Mouse (Mus musculus): Measurements from ENCODE around the gene Chmp4b.

Gene Chmp4b

DNA sequence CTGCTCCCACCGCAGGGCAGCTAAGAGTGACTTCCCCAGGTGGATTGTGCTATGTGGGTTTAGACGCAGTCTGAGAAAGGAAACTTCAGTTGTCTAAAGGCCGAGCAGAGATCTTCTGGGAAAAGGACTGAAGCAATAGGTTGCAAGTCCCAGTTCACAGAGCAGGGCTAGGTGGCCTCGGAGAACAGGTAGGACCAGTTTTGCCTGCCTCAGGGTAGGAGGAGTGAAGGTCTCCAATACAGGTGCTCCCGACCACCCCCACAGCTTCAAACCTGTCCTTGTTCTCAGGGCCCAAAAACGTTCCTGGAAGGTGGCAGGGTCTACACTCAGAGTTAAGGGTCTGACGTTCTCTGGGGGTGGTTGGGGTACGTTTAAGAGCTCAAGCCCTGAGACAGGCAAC lies at the start of gene Chmp4b:
Chmp4b (plus strand) TSS at position 343 of the 400 bp plus-strand sequence.
- no peak for DNase-seq (ENCODE audit: low read depth)

DNA sequence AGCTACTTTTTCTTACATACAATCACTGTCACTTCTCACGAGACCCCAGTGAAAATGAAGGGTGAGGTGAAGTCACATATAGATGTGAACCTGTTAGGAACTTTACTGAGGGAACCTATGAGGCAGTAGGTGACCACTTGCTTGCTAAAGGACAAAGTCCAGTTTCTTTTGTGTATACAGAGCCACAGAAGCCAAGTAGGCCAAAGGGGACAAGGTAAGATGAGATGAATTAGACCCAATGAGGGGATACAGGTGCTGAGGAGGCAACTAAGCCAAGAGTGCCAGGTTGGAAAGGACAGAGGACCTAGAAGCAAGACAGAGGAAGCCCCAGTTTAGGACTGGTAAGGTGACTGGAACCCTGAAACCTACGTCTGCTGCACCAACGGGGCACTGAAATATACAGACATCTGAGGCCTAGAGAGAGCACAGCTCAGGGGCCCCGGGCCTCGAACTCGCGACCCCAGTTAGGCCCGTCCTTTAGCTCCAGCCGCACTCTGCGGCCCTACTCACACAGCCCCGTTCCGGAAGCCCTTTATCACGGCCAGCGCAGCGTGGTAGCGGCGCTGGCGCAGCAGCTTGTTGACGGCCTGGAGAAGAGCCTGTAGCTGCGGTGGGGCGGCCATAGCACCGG lies 48.4 kb upstream of the Chmp4b start:
- DNase-seq (ENCODE audit: low read depth) = no peak

DNA sequence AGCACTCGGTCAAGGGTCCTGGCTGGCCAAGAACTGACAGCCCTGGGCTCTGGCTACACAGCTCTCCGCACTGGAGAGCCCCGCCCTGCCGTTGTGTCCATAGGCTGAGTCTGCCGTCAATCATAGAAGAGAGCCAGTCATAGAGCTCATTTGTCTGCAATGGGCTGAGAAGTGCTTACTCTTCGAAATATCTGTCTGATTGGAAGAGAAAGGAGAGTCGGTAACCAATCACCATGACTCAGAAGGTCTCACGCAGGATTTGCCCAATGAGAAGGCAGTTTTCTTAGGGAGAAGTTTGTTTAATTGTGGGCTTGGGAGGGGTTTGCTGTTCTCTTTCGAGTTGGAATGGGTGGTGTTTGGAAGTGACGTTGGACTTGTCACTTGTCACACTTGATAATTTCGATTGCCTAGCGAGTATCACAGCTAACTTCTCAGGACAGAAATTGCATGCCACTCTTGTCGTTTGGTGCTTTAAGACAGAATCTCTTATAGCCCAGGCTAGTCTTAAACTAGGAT lies 47.8 kb upstream of the Chmp4b start, which contains the start of gene Pxmp4:
Pxmp4 (minus strand) TSS at position 71 of the 516 bp plus-strand sequence.
- DNase-seq (ENCODE audit: low read depth) = peak; percentile 98

DNA sequence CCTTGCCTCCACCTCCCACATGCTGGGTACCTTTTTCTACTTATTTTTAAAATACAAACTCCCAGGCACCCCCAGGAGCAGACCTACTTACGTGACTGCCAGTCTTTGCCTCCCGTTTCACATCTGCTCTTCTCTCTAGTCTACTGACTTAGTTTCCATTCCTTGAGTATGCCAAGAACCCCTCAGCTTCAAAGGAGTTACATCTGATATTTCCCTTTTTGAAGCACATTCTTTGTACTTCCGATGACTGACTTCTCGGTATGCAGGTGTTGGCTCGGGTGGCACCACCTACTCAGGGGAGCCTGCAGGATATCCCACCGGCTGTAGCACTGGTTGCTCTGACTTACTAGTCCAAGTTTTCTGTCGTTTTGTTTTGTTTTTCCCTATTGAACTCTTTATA lies 47.3 kb upstream of the Chmp4b start:
- DNase-seq (ENCODE audit: low read depth) = no peak

DNA sequence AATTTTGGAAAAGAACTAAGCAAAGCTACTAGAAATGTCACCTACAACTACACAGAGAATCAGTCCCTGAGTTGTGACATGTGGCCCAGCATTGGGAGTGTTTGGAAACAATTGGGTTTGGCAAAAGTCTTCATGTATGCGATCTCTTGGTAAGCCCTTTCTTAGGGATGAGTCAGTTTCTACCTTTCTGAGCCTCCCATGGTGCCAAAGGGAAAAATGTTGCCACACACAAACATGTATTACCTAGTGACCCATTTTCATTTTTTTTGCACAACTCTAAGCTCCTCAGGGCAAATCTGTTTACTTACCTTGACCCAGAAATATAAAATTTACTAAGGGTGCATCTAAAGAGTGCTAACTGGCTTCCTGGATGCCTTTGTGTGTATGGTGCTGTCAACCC lies 44.5 kb upstream of the Chmp4b start:
- no peak for DNase-seq (ENCODE audit: low read depth)

DNA sequence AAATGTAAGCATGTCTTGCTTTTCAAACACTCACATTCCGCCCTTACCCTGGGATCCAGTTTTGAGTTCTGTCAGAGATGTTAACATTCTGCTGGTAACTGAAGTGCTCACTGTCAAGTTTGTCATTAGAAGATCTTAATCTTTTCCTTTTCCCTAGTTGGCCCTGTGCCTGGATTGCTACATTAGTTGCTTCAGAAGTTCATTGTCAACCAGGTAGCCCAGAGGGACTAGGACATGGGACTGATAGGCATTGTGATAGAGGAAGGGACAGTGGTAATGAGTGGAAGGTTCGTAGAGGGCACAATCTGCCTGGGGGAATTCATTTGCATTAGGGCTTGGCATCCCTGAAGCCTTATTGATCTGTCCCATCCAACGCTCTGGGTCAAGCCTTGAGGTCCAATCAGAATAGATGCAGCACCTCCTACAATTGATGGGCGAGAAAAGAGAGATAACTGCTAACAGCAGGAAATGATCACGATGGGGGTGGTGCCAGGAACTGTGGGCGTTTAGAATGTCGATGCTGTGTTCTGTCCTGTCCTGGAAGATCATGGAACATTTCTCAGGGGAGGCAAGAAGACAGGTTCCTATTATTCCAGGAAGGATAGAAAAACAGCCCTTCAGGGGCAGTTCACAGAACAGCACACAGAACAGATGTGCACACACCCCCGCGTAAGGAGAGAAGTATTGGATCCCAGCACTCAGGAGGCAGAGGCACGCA lies 42.3 kb upstream of the Chmp4b start:
- no peak for DNase-seq (ENCODE audit: low read depth)

DNA sequence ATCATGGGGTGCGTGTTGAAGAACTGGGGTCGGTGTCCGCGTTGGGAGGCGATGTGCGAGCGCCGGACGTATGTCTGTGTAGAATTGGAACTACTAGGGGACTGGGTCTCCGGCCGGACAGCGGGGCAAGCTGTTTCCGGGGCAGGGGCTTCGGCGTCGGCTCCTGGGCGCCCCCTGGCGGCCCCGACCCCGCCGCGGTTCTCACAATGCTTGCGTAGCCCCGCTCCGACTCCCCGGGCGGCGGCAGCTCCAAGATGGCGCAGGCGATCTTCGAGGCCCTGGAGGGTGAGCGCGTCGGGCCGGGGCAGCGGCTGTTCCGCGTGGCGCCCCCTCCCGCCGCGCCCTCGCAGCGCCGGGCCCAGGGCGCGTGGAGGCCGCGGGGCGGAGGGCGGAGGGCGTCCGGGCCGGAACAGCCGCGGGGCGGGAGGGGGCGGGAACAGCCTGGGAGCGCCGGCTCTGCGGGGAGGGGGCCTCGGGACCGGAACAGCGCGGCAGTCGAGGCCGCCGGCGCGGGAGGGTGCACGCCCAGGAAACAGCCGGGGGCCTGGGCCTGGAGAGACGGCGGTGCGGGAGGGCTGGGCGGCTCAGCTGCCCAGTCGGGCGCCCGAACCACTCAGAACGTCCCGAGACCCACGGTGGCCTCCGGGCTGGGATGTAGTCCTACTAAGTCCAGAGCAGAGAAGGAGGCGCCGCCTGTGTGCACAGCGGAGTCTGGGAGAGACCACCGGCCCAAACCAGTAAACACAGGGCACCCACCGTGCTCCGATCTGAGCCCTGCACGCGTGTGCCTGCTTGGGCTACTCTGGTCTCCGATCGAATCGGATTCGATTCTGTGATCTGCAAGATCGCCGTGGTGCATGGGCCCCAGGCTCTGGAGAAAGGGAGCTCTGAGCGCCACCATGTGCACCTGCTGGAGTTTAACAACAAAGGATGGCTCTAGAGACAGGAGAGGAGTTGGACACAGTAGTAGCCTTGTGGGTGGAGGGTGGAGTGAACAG lies 38.1 kb upstream of the Chmp4b start, which contains the start of the genes Zfp341 and 4930519P11Rik:
Zfp341 (plus strand) TSS at position 180 of the 998 bp plus-strand sequence.
4930519P11Rik (minus strand) TSS at position 320 of the 998 bp plus-strand sequence.
- DNase-seq (ENCODE audit: low read depth) = no peak

DNA sequence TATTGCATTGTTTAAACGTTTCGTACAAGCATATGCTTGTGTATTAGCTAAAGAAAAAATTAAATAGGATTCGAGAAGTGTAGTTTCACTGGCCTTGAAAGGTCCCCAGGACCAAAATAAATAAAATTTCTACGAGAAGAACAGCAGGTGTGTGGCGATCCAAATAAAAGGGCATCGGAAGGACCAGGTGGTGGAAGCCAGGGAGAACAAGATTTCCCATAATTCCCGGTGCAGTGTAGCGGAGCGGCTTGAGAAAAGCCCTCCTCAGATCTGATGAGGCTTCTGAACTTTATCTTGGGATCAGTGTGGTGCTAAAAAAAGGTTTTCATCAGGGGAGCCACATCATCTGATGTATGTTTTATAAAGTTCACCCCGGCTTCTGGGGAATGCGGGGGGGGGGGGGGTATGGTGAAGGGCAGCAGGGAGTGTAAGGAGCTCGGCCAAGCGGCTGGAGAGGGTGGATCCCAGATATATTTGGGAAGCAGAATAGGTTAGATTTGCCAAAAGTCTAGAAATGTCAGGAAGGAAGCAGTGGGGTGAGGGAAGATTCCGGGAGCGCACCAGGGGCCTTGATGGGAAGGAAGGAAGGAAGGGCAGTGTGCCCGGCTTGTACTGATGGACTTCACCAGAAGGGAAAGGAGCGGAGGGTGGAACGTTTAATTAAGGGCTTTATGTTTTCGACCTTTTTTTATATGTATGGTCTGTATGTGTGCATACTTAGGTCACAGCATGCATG lies 36.5 kb upstream of the Chmp4b start:
- no peak for DNase-seq (ENCODE audit: low read depth)

DNA sequence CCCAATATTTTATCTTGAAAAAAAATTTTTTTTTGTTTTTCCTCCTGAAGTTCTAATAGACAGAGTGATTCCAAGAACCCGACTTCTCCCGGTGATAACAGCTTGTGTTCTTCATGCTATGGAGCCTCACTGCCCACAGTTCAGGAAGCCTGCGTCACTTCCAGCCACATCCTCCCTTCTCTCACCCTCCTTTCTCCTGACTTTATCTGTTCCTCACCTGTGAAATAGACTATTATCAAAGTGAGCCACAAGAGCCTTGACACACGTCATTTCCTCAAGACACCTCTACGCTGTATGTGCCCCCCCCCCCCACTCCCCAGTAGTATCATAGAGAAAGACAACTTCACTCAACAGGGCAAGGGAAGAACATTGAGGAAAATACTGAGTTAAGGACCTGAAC lies 35.8 kb upstream of the Chmp4b start:
- DNase-seq (ENCODE audit: low read depth) = no peak

DNA sequence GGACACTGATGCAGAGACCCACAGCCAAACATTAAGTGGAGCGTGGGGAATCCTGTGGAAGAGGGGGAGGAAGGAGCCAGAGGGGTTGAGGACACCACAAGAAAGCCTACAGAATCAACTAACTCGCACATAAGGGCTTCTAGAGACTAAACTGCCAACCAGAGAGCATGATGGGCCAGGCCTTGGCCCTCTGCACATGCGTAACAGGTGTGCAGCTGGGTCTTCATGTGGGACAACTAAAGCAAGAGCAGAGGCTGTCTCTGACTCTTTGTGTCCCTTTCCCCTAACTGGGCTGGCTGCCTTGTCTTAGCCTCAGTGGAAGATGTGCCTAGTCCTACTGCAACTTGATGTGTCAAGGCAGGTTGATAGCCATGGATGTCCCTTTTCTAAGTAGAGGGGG lies 34.4 kb upstream of the Chmp4b start:
- no peak for DNase-seq (ENCODE audit: low read depth)

DNA sequence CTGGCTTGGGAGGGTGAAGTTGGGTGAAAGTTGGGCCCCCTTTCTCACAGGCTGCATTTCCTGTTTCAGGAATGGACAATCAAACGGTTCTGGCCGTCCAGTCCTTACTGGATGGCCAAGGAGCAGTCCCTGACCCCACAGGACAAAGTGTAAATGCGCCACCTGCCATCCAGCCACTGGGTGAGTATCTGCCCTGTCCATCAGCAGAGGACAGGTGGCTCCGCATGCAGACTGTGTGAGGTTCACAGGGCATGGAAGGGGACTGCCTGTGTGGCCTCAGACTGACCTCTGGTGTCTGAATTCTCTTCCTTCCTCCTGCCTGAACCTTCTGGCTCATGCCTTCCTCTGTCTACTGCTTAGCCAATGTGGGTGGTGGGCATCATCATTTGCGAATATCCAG lies 29.8 kb upstream of the Chmp4b start:
- no peak for DNase-seq (ENCODE audit: low read depth)

DNA sequence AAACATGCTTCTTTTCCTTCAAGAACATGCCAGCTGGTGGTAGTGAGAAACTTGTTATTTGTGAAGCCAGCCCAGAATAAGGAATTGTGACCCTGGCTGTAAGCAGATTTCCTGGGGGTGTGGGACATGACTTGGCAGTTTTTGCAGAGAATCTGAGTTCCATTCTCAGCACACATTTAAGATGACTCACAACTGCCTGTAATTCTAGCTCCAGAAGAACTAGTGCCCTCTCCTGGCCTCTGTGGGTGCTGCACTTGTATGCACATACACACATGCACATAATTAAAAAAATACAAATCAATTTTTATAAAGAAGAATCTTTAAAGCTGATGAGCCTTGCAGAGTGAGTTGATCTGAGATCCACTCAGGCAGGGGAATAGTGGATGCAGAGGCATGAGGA lies 27.4 kb upstream of the Chmp4b start:
- no peak for DNase-seq (ENCODE audit: low read depth)

DNA sequence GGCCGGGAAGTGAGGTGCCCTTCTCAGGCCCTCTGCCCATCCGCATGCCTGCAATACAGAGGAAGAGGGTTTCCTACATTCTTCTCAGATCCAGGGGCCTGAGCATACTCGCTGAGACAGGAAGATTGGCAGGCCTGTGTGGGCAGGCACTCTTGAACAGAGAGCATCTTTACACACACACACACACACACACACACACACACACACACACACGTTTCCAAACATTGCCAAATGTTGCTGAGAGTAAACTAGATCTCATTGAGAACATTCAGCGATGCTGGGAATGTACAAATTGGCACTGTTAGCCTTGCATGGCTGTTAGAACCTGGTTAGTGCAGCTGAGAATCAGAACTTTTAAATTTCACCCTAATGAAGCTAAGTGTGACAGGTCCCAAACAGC lies 21.0 kb upstream of the Chmp4b start:
- DNase-seq (ENCODE audit: low read depth) = no peak

DNA sequence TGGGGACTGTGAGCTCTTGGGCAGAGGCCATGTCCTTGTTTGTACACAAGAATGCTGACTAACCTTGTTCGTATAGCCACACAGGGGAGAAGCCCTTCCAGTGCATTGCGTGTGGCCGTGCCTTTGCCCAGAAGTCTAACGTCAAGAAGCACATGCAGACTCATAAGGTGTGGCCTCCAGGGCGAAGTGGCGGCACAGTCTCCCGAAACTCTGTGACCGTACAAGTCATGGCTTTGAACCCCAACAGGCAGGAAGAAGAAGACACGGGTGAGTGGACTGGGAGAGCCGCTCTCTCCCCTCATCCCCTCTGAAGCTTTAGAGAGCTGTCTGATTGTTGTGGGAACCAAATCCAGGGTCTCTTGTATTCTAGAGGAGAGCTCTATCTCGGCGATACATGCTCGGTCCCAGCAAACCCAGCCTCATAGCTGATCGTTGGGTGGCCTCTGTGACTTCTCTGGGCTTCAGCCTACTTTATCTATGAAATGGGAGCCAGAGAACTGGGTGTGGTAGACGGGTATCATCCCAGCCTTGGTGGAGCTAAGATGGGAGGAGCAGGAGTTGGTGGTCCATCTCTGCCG lies 19.2 kb upstream of the Chmp4b start:
- DNase-seq (ENCODE audit: low read depth) = no peak

DNA sequence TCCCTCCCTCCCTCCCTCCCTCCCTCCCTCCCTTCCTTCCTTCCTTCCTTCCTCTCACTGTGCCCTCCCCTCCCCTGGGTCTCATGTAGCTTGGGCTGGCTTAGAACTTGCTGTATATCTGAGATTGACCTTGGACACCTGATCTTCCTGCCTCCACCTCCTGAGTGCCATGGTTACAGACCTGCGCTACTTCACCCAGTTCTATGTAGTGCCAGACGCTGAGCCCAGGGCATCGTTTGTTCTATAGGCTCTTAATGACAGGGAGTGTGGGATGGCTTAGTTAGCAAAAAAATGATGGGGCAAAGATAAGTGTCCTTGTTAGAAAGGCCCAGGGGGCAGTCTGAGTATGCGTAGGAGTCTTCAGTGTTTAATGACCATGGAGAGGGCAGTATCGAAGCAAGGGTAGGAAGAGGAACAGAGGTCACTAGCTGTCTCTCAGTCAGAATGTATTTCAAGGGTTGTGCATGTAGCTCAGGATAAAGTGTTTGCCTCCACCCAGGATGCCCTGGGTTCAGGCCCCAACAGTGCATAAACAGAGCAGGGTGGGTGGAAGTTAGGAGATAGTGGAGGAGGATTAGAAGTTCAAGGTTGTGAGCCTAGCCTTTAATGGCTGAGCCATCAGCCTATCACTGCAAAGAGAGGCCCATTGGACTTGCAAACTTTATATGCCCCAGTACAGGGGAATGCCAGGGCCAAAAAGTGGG lies 18.3 kb upstream of the Chmp4b start:
- no peak for DNase-seq (ENCODE audit: low read depth)

DNA sequence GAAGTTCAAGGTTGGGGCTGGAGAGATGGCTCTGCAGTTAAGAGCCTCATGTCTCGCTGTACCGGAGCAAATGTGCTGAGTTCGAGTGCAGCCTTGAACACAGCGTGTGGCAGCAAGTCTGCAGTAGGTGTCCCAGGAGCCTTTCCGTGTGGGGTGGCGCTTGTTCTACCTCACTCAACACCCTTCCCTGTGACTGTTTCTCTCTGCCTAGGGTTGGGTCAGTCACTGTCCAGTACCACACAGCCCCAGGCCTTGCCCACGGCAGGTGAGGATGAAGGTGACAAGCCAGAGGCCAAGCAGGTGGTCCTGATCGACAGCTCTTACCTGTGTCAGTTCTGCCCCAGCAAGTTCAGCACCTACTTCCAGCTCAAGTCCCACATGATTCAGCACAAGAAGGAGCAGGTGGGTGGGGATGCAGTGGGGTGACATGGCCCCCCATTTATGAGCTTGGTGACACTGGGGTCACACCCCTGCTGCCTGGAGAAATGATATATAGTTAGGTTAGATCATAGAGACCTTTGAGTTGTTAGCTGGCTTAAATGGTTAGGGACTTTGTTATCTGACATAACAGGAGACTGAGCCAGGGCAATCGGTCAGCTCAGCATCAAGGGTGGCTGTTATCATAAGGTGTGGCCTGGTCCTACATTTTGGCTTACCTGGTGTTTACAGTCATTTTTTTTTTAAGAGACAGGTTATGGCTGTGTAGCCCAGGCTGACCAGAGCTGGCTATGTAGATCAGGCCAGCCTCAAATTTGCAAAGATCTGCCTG lies 17.4 kb upstream of the Chmp4b start:
- DNase-seq (ENCODE audit: low read depth) = no peak

DNA sequence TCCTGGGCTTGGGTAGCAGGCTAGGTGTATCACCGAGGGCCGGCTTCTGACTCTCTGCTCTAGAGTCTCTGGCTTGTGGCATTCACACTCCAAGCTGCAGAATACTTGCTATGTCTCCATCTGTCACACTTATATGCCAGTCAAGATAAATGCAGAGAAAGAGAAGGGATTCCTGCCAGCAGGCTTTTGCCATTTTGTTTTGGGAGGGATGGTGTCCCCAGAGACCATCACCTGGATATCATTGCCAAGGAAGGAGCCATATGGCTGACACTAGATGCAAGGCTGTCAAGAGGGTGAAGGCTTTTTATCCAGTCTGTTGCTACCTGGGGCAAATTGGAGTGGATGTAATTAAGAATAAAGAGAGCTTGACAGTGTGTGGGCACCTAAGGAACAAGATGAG lies 15.7 kb upstream of the Chmp4b start:
- no peak for DNase-seq (ENCODE audit: low read depth)

DNA sequence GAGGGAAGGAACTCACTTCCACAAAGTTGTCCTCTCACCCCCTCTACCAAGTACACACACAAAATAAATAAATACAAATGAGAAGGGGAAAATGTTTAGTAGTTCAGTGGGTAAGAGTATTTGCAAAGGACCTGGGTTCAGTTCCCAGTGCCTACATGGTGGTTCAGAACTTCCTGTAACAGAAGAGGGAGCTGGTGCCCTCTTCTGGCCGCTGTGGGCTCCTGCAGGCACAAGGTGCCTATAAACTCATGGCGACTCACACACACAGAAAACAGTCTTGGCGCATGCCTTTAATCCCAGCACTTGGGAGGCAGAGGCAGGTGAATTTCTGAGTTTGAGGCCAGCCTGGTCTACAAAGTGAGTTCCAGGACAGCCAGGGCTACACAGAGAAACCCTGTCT lies 13.0 kb upstream of the Chmp4b start:
- no peak for DNase-seq (ENCODE audit: low read depth)

DNA sequence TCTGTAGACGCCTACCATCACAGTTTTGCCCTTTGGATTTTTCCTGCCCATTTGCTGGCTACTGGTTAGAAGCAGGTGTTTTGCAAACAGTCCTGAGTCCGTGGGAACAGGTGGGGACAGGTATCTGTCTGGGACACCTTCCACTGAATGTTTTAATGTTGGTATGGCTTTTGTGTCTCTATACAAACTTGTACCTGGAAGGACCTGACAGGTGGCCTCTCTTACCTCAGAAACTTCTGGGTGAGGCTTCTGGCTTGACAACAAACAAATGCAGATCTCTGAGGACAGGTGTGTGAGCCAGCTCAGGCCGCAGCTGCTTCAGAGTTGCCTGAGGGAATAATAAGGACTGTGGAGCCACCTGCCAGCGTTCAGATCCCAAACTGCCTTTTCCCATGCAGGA lies 12.4 kb upstream of the Chmp4b start:
- no peak for DNase-seq (ENCODE audit: low read depth)

DNA sequence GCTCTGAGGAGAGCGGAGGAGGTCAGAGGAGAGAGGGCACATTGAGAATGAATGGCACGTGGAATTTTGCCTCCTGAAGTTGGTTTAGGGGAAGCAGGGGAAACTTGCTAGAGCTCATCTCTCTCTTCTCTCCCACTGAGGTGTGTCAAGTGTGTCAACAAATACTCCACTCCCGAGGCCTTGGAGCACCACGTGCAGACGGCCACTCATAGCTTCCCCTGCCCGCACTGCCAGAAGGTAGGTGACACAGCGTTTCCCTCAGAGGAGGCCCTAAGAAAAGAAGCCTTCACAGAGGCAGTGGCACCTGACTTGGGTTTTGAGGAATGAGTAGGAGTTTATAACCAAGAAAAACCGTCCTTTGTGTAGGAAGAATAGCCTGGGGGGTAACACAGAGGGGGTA lies 10.3 kb upstream of the Chmp4b start:
- DNase-seq (ENCODE audit: low read depth) = no peak
